ENCODE assay signal across 9 mouse cellular contexts in genomic region chr11:118007460-118008143, GRCm38 (mm10). TPM values are rescaled to one million over a fixed set of nuclear protein-coding genes. Genes with fewer than 3 reads are reported as not detected.
DNase-seq lines count a peak whose midpoint lies in the region; ATAC-seq and TF ChIP-seq lines count a peak whose summit lies in the region.
"Had no signal": no experiment of that assay in that cellular context is flagged by ENCODE, and none has a peak within 500 bp of the region (broad histone marks: within the 10 kb centered on the region; RNA-seq: fewer than 3 reads in every experiment).

No protein-coding gene starts in this region.

- no peak overlapping the region for H3K4me2 ChIP-seq in midbrain, postnatal 0 days (ENCODE audit: low read depth, low read length, poor library complexity, severe bottlenecking)
- H3K4me2 ChIP-seq in liver, embryonic 11.5 days, result peak overlapping the region; percentile 26; the same call in 1 of the 2 replicates
- no peak overlapping the region for H3K4me2 ChIP-seq in stomach, embryonic 15.5 days
- H3K4me2 ChIP-seq in hindbrain, embryonic 11.5 days (replicated peaks; ENCODE audit: low read depth, low read length), result no peak overlapping the region

- peaks cover 49% of the 10 kb centered on the region for H3K4me1 ChIP-seq in midbrain, embryonic 10.5 days
- no peaks in the 10 kb centered on the region for H3K4me1 ChIP-seq in midbrain, postnatal 0 days (ENCODE audit: insufficient read depth, low read length)
- peaks cover 31% of the 10 kb centered on the region for H3K4me1 ChIP-seq in liver, embryonic 11.5 days (replicated peaks; ENCODE audit: control insufficient read depth, insufficient read depth, low read length)
- H3K4me1 ChIP-seq in stomach, embryonic 15.5 days, result peaks cover 30% of the 10 kb centered on the region
- H3K4me1 ChIP-seq in hindbrain, embryonic 11.5 days (replicated peaks; ENCODE audit: control insufficient read depth, insufficient read depth, low read length), result peaks cover 2% of the 10 kb centered on the region; the same call in 1 of the 2 replicates

- H3K9me3 ChIP-seq in midbrain, embryonic 10.5 days (replicated peaks), result no peaks in the 10 kb centered on the region
- no peaks in the 10 kb centered on the region for H3K9me3 ChIP-seq in midbrain, postnatal 0 days (ENCODE audit: low read length)
- no peaks in the 10 kb centered on the region for H3K9me3 ChIP-seq in liver, embryonic 11.5 days (ENCODE audit: control insufficient read depth, low read length)
- no peaks in the 10 kb centered on the region for H3K9me3 ChIP-seq in stomach, embryonic 15.5 days
- H3K9me3 ChIP-seq in hindbrain, embryonic 11.5 days (ENCODE audit: control insufficient read depth, low read length), result no peaks in the 10 kb centered on the region

- H3K9ac ChIP-seq in midbrain, postnatal 0 days (replicated peaks; ENCODE audit: low read length, poor library complexity, severe bottlenecking), result no peak overlapping the region
- no peak overlapping the region; the same call in 1 of the 2 replicates for H3K9ac ChIP-seq in liver, embryonic 11.5 days (ENCODE audit: low read depth, low read length)
- H3K9ac ChIP-seq in stomach, embryonic 15.5 days, result no peak overlapping the region
- no peak overlapping the region for H3K9ac ChIP-seq in hindbrain, embryonic 11.5 days (ENCODE audit: low read depth, low read length)

- H3K4me3 ChIP-seq in midbrain, embryonic 10.5 days, result no peak overlapping the region
- H3K4me3 ChIP-seq in midbrain, postnatal 0 days (ENCODE audit: low read depth, low read length), result no peak overlapping the region
- no peak overlapping the region for H3K4me3 ChIP-seq in liver, embryonic 11.5 days (ENCODE audit: low read depth, low read length)
- H3K4me3 ChIP-seq in stomach, embryonic 15.5 days (replicated peaks), result no peak overlapping the region
- no peak overlapping the region for H3K4me3 ChIP-seq in hindbrain, embryonic 11.5 days (ENCODE audit: low read depth, low read length)

- H3K36me3 ChIP-seq in midbrain, embryonic 10.5 days, result peaks cover 70% of the 10 kb centered on the region
- H3K36me3 ChIP-seq in midbrain, postnatal 0 days (ENCODE audit: insufficient read depth, low read length), result peaks cover 36% of the 10 kb centered on the region
- peaks cover 22% of the 10 kb centered on the region for H3K36me3 ChIP-seq in liver, embryonic 11.5 days (ENCODE audit: control insufficient read depth, insufficient read depth, low read length)
- peaks cover 35% of the 10 kb centered on the region for H3K36me3 ChIP-seq in stomach, embryonic 15.5 days
- peaks cover 11% of the 10 kb centered on the region for H3K36me3 ChIP-seq in hindbrain, embryonic 11.5 days (ENCODE audit: control insufficient read depth, insufficient read depth, low read length)

- DNase-seq in adrenal gland, postnatal 14 days, result peak; percentile 51
- DNase-seq in adrenal gland, adult 8-10 months, result no peak
- DNase-seq in midbrain, embryonic 10.5 days (ENCODE audit: low spot score), result peak; percentile 29
- no peak for DNase-seq in midbrain, postnatal 0 days (ENCODE audit: low spot score)
- DNase-seq in liver, embryonic 11.5 days (ENCODE audit: low spot score), result peak; percentile 52
- DNase-seq in hindbrain, embryonic 11.5 days (ENCODE audit: low spot score), result no peak
- no peak for DNase-seq in spleen, adult 12 weeks (ENCODE audit: low spot score)
- DNase-seq: gastrocnemius, postnatal 36 days had no signal

- no peaks in the 10 kb centered on the region for H3K27me3 ChIP-seq in midbrain, embryonic 10.5 days (ENCODE audit: low read depth, poor library complexity, severe bottlenecking)
- no peaks in the 10 kb centered on the region for H3K27me3 ChIP-seq in midbrain, postnatal 0 days (ENCODE audit: insufficient read depth, low read length)
- no peaks in the 10 kb centered on the region for H3K27me3 ChIP-seq in liver, embryonic 11.5 days (replicated peaks; ENCODE audit: control insufficient read depth, insufficient read depth, low read length)
- no peaks in the 10 kb centered on the region for H3K27me3 ChIP-seq in stomach, embryonic 15.5 days (replicated peaks)
- no peaks in the 10 kb centered on the region for H3K27me3 ChIP-seq in hindbrain, embryonic 11.5 days (ENCODE audit: control insufficient read depth, insufficient read depth, low read length)

- no peak for ATAC-seq in midbrain, postnatal 0 days (ENCODE audit: low FRiP score)
- peak; percentile 81 for ATAC-seq in liver, embryonic 11.5 days (replicated peaks; ENCODE audit: low FRiP score)
- peak; percentile 44; the same call in 1 of the 2 replicates for ATAC-seq in stomach, embryonic 15.5 days (ENCODE audit: insufficient read depth, low FRiP score, low read depth)
- ATAC-seq in hindbrain, embryonic 11.5 days (ENCODE audit: low FRiP score), result no peak

- no peak overlapping the region for H3K27ac ChIP-seq in midbrain, embryonic 10.5 days (replicated peaks)
- H3K27ac ChIP-seq in midbrain, postnatal 0 days (ENCODE audit: low read depth, low read length), result no peak overlapping the region
- H3K27ac ChIP-seq in liver, embryonic 11.5 days (ENCODE audit: low read depth, low read length), result peak overlapping the region; percentile 59
- peak overlapping the region; percentile 55 for H3K27ac ChIP-seq in stomach, embryonic 15.5 days
- no peak overlapping the region for H3K27ac ChIP-seq in hindbrain, embryonic 11.5 days (ENCODE audit: low read depth, low read length)

- no peak for TF ChIP-seq CTCF in midbrain, postnatal 0 days (IDR thresholded peaks at IDR 0.05)

- 77% methylated on average over 8 of the region's 8 CpGs for WGBS in midbrain, embryonic 10.5 days
- WGBS in midbrain, postnatal 0 days, result 75% methylated on average over 8 of the region's 8 CpGs
- 55% methylated on average over 8 of the region's 8 CpGs for WGBS in liver, embryonic 11.5 days
- 48% methylated on average over 8 of the region's 8 CpGs for WGBS in stomach, embryonic 15.5 days
- 75% methylated on average over 8 of the region's 8 CpGs for WGBS in hindbrain, embryonic 11.5 days

RNA-seq across cellular contexts. Expression of gene Pgs1, which starts 21.5 kb away (rescaled TPM):
- total RNA-seq in adrenal gland, postnatal 14 days (2021), result 32.9 and 39.2 TPM in 2 replicates
- 10 to 100 TPM; 52.7 to 76.9 (median 68.2) TPM for total RNA-seq in adrenal gland, adult 8-10 months (2022)
- 45.0 and 46.3 TPM in 2 replicates for polyA plus RNA-seq in midbrain, embryonic 10.5 days (2016; fragmentation: Nextera tagmentation; extraction: Ambion mirVana)
- total RNA-seq in midbrain, postnatal 0 days (2014; rRNA removed), result 62.0 and 72.2 TPM in 2 replicates
- polyA plus RNA-seq in midbrain, postnatal 0 days (2015; fragmentation: Nextera tagmentation; extraction: Ambion mirVana), result 55.0 and 61.8 TPM in 2 replicates
- polyA plus RNA-seq in liver, embryonic 11.5 days (2014; fragmentation: Nextera tagmentation; extraction: Ambion mirVana), result 31.5 and 31.9 TPM in 2 replicates
- polyA plus RNA-seq in stomach, embryonic 15.5 days (2015; fragmentation: Nextera tagmentation; extraction: Ambion mirVana), result 31.7 and 34.6 TPM in 2 replicates
- polyA plus RNA-seq in hindbrain, embryonic 11.5 days (2014; fragmentation: Nextera tagmentation; extraction: Ambion mirVana), result 38.6 and 39.1 TPM in 2 replicates

RNA-seq across cellular contexts. Expression of gene Socs3, which starts 37.8 kb away (rescaled TPM):
- 4.8 and 6.5 TPM in 2 replicates for total RNA-seq in adrenal gland, postnatal 14 days (2021)
- 10 to 100 TPM in 1 of 4 experiments, 1 to 10 TPM in 3; 4.4 to 14.6 (median 5.4) TPM for total RNA-seq in adrenal gland, adult 8-10 months (2022)
- 14.1 and 14.3 TPM in 2 replicates for polyA plus RNA-seq in midbrain, embryonic 10.5 days (2016; fragmentation: Nextera tagmentation; extraction: Ambion mirVana)
- total RNA-seq in midbrain, postnatal 0 days (2014; rRNA removed), result 7.3 and 8.5 TPM in 2 replicates
- polyA plus RNA-seq in midbrain, postnatal 0 days (2015; fragmentation: Nextera tagmentation; extraction: Ambion mirVana), result 4.4 and 4.9 TPM in 2 replicates
- polyA plus RNA-seq in liver, embryonic 11.5 days (2014; fragmentation: Nextera tagmentation; extraction: Ambion mirVana), result 3.7 and 4.6 TPM in 2 replicates
- polyA plus RNA-seq in stomach, embryonic 15.5 days (2015; fragmentation: Nextera tagmentation; extraction: Ambion mirVana), result 16.0 and 18.5 TPM in 2 replicates
- polyA plus RNA-seq in hindbrain, embryonic 11.5 days (2014; fragmentation: Nextera tagmentation; extraction: Ambion mirVana), result 3.4 and 5.6 TPM in 2 replicates

Comparison
In these comparisons a context has a peak if more than half of its experiments do, and no peak if none do; other contexts are left out.
1. DNase-seq: peak in adrenal gland, postnatal 14 days (single experiment), midbrain, embryonic 10.5 days (single experiment) and liver, embryonic 11.5 days (single experiment); none in adrenal gland, adult 8-10 months (single experiment), midbrain, postnatal 0 days (single experiment), hindbrain, embryonic 11.5 days (single experiment) and spleen, adult 12 weeks (single experiment).
2. H3K27ac ChIP-seq: peak in liver, embryonic 11.5 days (single experiment) and stomach, embryonic 15.5 days (single experiment); none in midbrain, embryonic 10.5 days (single experiment), midbrain, postnatal 0 days (single experiment) and hindbrain, embryonic 11.5 days (single experiment).
3. ATAC-seq: peak in liver, embryonic 11.5 days (single experiment) and stomach, embryonic 15.5 days (single experiment); none in midbrain, postnatal 0 days (single experiment) and hindbrain, embryonic 11.5 days (single experiment).